Mouse (Mus musculus) adrenal gland, postnatal 25 days (tissue): ENCODE data around the gene Ppil6. TPM values are rescaled to one million over a fixed set of nuclear protein-coding genes. Genes with fewer than 3 reads are reported as not detected.

Experiments
- DNase-seq: peaks from one replicate; pipeline ENCODE4 v3.0.0; 2021; ENCODE audit warnings: mixed read lengths
- long read RNA-seq: library from polyadenylated mRNA; stranded (forward); transcript quantifications from one replicate; pipeline ENCODE4 v2.0.0, GENCODE M21; 2021
- total RNA-seq: library from RNA; stranded (reverse); gene quantifications from 2 replicates; pipeline ENCODE4 v1.2.3, GENCODE M21; 2021

The Ppil6 gene
- 1.7 TPM in 1 of 2 replicates, not detected in the other for total RNA-seq
- long read RNA-seq, partial matches to known transcripts: 0 of 1 reads
- long read RNA-seq, other reads (novel, unspliced or antisense): 0 of 1 reads

- DNase-seq: peak; percentile 95
Observed at GRCm38 (mm10) chr10:41489708-41490517, at the start of gene Ppil6, which contains the start of gene Smpd2. Gene Ppil6, plus strand, starts transcription at chr10:41490439. Gene Smpd2, minus strand, starts transcription at chr10:41490369.

- no peak for DNase-seq
Observed at GRCm38 (mm10) chr10:41448216-41448615, 42.0 kb upstream of the Ppil6 start.

GRCm38 (mm10) chr10:41449684-41450083 is 40.6 kb upstream of the Ppil6 start:
- no peak for DNase-seq

- peak; percentile 95 for DNase-seq
Observed at GRCm38 (mm10) chr10:41450137-41450670, 40.0 kb upstream of the Ppil6 start, which contains the start of gene Zbtb24. Gene Zbtb24, plus strand, starts transcription at chr10:41450383.

GRCm38 (mm10) chr10:41450780-41451522 is 39.3 kb upstream of the Ppil6 start:
- no peak for DNase-seq

GRCm38 (mm10) chr10:41451656-41452055 is 38.6 kb upstream of the Ppil6 start:
- no peak for DNase-seq

GRCm38 (mm10) chr10:41452791-41453190 is 37.4 kb upstream of the Ppil6 start:
- DNase-seq: no peak

- no peak for DNase-seq
Observed at GRCm38 (mm10) chr10:41459990-41460389, 30.2 kb upstream of the Ppil6 start.

- DNase-seq: no peak
Observed at GRCm38 (mm10) chr10:41460501-41460900, 29.7 kb upstream of the Ppil6 start.

GRCm38 (mm10) chr10:41461057-41461722 is 29.0 kb upstream of the Ppil6 start:
- DNase-seq: no peak

GRCm38 (mm10) chr10:41464401-41464955 is 25.8 kb upstream of the Ppil6 start:
- no peak for DNase-seq

GRCm38 (mm10) chr10:41467325-41467724 is 22.9 kb upstream of the Ppil6 start:
- no peak for DNase-seq

- DNase-seq: no peak
Observed at GRCm38 (mm10) chr10:41470693-41471092, 19.5 kb upstream of the Ppil6 start.

GRCm38 (mm10) chr10:41472534-41472933 is 17.7 kb upstream of the Ppil6 start:
- DNase-seq: no peak

GRCm38 (mm10) chr10:41472962-41473481 is 17.2 kb upstream of the Ppil6 start:
- no peak for DNase-seq

GRCm38 (mm10) chr10:41473782-41474468 is 16.3 kb upstream of the Ppil6 start:
- DNase-seq: no peak

- no peak for DNase-seq
Observed at GRCm38 (mm10) chr10:41474981-41475391, 15.3 kb upstream of the Ppil6 start.

GRCm38 (mm10) chr10:41476171-41477017 is 13.8 kb upstream of the Ppil6 start, which contains the start of gene Mical1:
Gene Mical1, plus strand, starts transcription at chr10:41476314.
- DNase-seq: peak; percentile 54

- DNase-seq: no peak
Observed at GRCm38 (mm10) chr10:41477018-41477277, 13.3 kb upstream of the Ppil6 start.
